Mouse (Mus musculus) ES-Bruce4 (cell line): ENCODE measurements around the gene Elovl2. TPM values are rescaled to one million over a fixed set of nuclear protein-coding genes. Genes with fewer than 3 reads are reported as not detected.

Source experiments
- H3K27ac ChIP-seq: 2 replicates; pipeline ENCODE4 v1.5.1; 2012; ENCODE audit warnings: low read length, inconsistent platforms; ENCODE audit not compliant: insufficient read depth
- H3K27me3 ChIP-seq: 2 replicates; pipeline ENCODE4 v1.6.1; 2012; ENCODE audit warnings: mild to moderate bottlenecking, low read length, inconsistent platforms; ENCODE audit not compliant: control insufficient read depth, poor library complexity, insufficient read depth, severe bottlenecking
- H3K36me3 ChIP-seq: 2 replicates; pipeline ENCODE4 v1.6.1; 2012; ENCODE audit warnings: inconsistent platforms, mild to moderate bottlenecking, low read length, moderate library complexity; ENCODE audit not compliant: control insufficient read depth, poor library complexity, insufficient read depth, severe bottlenecking
- H3K4me1 ChIP-seq: one replicate; pipeline ENCODE4 v1.8.1; 2011; ENCODE audit warnings: low read length; ENCODE audit not compliant: control insufficient read depth, insufficient read depth
- H3K4me3 ChIP-seq: 2 replicates; pipeline ENCODE4 v1.5.1; 2011; ENCODE audit warnings: low read depth, mild to moderate bottlenecking, low read length
- H3K9ac ChIP-seq: 2 replicates; pipeline ENCODE4 v1.6.1; 2012; ENCODE audit warnings: low read depth, mild to moderate bottlenecking, inconsistent platforms; ENCODE audit not compliant: poor library complexity, severe bottlenecking
- H3K9me3 ChIP-seq: replicated peaks from 2 replicates; pipeline ENCODE4 v1.6.1; 2012; ENCODE audit warnings: mild to moderate bottlenecking, low read length, inconsistent platforms; ENCODE audit not compliant: control insufficient read depth, poor library complexity, insufficient read depth, severe bottlenecking
- CTCF ChIP-seq: IDR thresholded peaks from one replicate; pipeline ENCODE4 v1.8.1; 2011; ENCODE audit warnings: low read depth, low read length
- EP300 ChIP-seq: IDR thresholded peaks from 2 replicates; pipeline ENCODE4 v1.6.1; 2011; ENCODE audit warnings: low read depth, low read length; ENCODE audit not compliant: insufficient read depth
- POLR2A ChIP-seq: IDR thresholded peaks from one replicate; pipeline ENCODE4 v1.8.1; 2011; ENCODE audit warnings: low read length; ENCODE audit not compliant: insufficient read depth
- polyA plus RNA-seq: library from polyadenylated mRNA; stranded (reverse); fragments of >200 nt; gene quantifications from 2 replicates; pipeline ENCODE4 v1.2.4, GENCODE M21; 2011; ENCODE audit warnings: low read depth; ENCODE audit not compliant: missing spikeins, insufficient read depth, insufficient read length

The Elovl2 gene
- polyA plus RNA-seq, 1 experiment, result 5.8 TPM

- Histone ChIP-seq H3K27ac (peak overlapping the region; percentile 83), H3K9me3 (no peaks in the 10 kb centered on the region), H3K4me3 (no peak overlapping the region), H3K9ac (no peak overlapping the region), H3K27me3 (no peaks in the 10 kb centered on the region), H3K4me1 (peaks cover 5% of the 10 kb centered on the region), H3K36me3 (no peaks in the 10 kb centered on the region)
- TF ChIP-seq CTCF (no peak), POLR2A (no peak), EP300 (peak; percentile 75; the same call in 1 of the 2 replicates)
Measured at GRCm38 (mm10) chr13:41145433-41145970, 74.7 kb downstream of the Elovl2 start.

GRCm38 (mm10) chr13:41134901-41135300 is 85.3 kb downstream of the Elovl2 start:
- TF ChIP-seq CTCF (peak; percentile 85), EP300 (no peak)

More at GRCm38 (mm10) chr13:41134901-41135300, 85.3 kb downstream of the Elovl2 start:
- no peak overlapping the region for H3K27ac ChIP-seq
- no peak overlapping the region for H3K9ac ChIP-seq
- no peaks in the 10 kb centered on the region for H3K36me3 ChIP-seq
- H3K9me3 ChIP-seq, result no peaks in the 10 kb centered on the region
- H3K27me3 ChIP-seq, result no peaks in the 10 kb centered on the region
- no peaks in the 10 kb centered on the region for H3K4me1 ChIP-seq
- no peak overlapping the region for H3K4me3 ChIP-seq

Other genes starting within 250 kb of the Elovl2 start
- 79.0 and 79.4 TPM in 2 replicates for gene Pak1ip1, start 219.4 kb downstream of the Elovl2 start, polyA plus RNA-seq
- gene Tmem14c, start 204.1 kb downstream of the Elovl2 start, polyA plus RNA-seq, result 111 and 112 TPM in 2 replicates
- gene Mak, start 140.7 kb downstream of the Elovl2 start, polyA plus RNA-seq, result 2.4 and 3.5 TPM in 2 replicates
- not detected in 2 replicates for gene Gcm2, start 109.4 kb downstream of the Elovl2 start, polyA plus RNA-seq
- 0.37 TPM in 1 of 2 replicates, not detected in the other for gene Sycp2l, start 106.1 kb downstream of the Elovl2 start, polyA plus RNA-seq
- 6.3 and 8.4 TPM in 2 replicates for gene Smim13, start 29.4 kb upstream of the Elovl2 start, polyA plus RNA-seq
- not detected in 2 replicates for gene Gm17364, start 53.6 kb upstream of the Elovl2 start, polyA plus RNA-seq